Mouse (Mus musculus): ENCODE data around the gene Eif4g3.

DNA sequence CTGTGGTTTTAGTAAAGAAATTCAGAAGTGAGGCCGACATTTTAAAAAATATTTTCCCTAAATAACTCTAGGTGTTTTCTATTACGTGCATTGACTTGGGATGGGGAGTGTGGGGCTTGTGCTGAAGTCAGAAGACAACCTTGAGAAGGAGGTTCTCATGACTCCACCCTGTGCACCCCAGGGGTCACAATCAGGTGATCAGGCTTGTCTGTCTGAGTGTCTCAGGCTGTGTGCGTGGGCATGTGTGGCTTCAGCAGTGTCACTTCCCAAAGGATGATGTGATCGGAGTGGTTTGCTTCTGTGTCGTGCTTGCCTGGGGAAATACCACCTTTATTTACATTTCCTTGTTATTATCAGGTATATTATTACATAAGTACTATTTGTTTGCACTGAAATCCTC is 226.5 kb downstream of the Eif4g3 start:
- TF ChIP-seq CTCF (IDR thresholded peaks at IDR 0.05; ENCODE audit: control insufficient read depth, insufficient read depth, insufficient replicate concordance, low read depth, low read length) (no peak), POLR2A (IDR thresholded peaks at IDR 0.05; ENCODE audit: control insufficient read depth, low read depth, low read length) (no peak)
